Comparison of ENCODE assay signal across 8 mouse cellular contexts in genomic region chr16:38087645-38088125, GRCm38 (mm10). TPM values are rescaled to one million over a fixed set of nuclear protein-coding genes. Genes with fewer than 3 reads are reported as not detected.
A peak's percentile ranks its signal among the peaks of the same experiment; 100 is the strongest.
DNase-seq lines count a peak whose midpoint lies in the region; ATAC-seq and TF ChIP-seq lines count a peak whose summit lies in the region.

No protein-coding gene starts in this region.

- peak overlapping the region; percentile 68 for H3K4me2 ChIP-seq in limb, embryonic 11.5 days (ENCODE audit: low read depth, severe bottlenecking)
- peak overlapping the region; percentile 72 for H3K4me2 ChIP-seq in stomach, embryonic 14.5 days (replicated peaks; ENCODE audit: low read depth, low read length)

- peaks cover 15% of the 10 kb centered on the region for H3K4me1 ChIP-seq in embryonic facial prominence, embryonic 10.5 days
- H3K4me1 ChIP-seq in limb, embryonic 11.5 days (ENCODE audit: control insufficient read depth, insufficient read depth, low read length): peaks cover 6% of the 10 kb centered on the region; the same call in 1 of the 2 replicates
- 0 out of 2 replicates have a peak, but pooled peaks cover 4% of the 10 kb centered on the region for H3K4me1 ChIP-seq in stomach, embryonic 14.5 days (ENCODE audit: control insufficient read depth, insufficient read depth, low read length)

- DNase-seq in gastrocnemius, adult 2 months: no peak
- no peak for DNase-seq in gastrocnemius, postnatal 4 days (ENCODE audit: low spot score in 2 of 2)
- DNase-seq in 3T3-L1 (ENCODE audit: low read depth, low spot score): peak; percentile 81
- no peak for DNase-seq in embryonic facial prominence, embryonic 10.5 days (ENCODE audit: low spot score)
- DNase-seq in limb, embryonic 11.5 days (ENCODE audit: low spot score): no peak
- no peak for DNase-seq in spleen, postnatal 4 days (ENCODE audit: low spot score in 2 of 2)

- no peaks in the 10 kb centered on the region for H3K27me3 ChIP-seq in embryonic facial prominence, embryonic 10.5 days (replicated peaks; ENCODE audit: low read depth, poor library complexity, severe bottlenecking)
- H3K27me3 ChIP-seq in limb, embryonic 11.5 days (ENCODE audit: control insufficient read depth, insufficient read depth, low read length): no peaks in the 10 kb centered on the region
- H3K27me3 ChIP-seq in stomach, embryonic 14.5 days (ENCODE audit: control insufficient read depth, insufficient read depth, low read length): no peaks in the 10 kb centered on the region

- no peak for ATAC-seq in limb, embryonic 11.5 days (ENCODE audit: insufficient number of reproducible peaks, low FRiP score, low TSS enrichment, low read depth)
- no peak for ATAC-seq in stomach, embryonic 14.5 days (ENCODE audit: insufficient number of reproducible peaks, insufficient read depth, low FRiP score, low read depth)
- ATAC-seq in monocyte, adult 5-6 weeks (replicated peaks; ENCODE audit: insufficient number of reproducible peaks, low FRiP score, low TSS enrichment, poor library complexity, severe bottlenecking): no peak

- intact Hi-C loops in gastrocnemius, adult 2 months (cut with DNase I): loop anchor here (2.0 to 5.0 kb wide), 2 partner anchors 49 to 220 kb away; partner anchors contain the start of gene Lrrc58

- no peak for TF ChIP-seq CTCF in gastrocnemius, adult 2 months (IDR thresholded peaks at IDR 0.05)

- H3K9ac ChIP-seq in limb, embryonic 11.5 days (ENCODE audit: low read length): peak overlapping the region; percentile 97
- H3K9ac ChIP-seq in stomach, embryonic 14.5 days (replicated peaks; ENCODE audit: low read depth, low read length): peak overlapping the region; percentile 77

- peak overlapping the region; percentile 87 for H3K4me3 ChIP-seq in gastrocnemius, adult 2 months
- H3K4me3 ChIP-seq in embryonic facial prominence, embryonic 10.5 days: peak overlapping the region; percentile 96
- peak overlapping the region; percentile 80 for H3K4me3 ChIP-seq in limb, embryonic 11.5 days (ENCODE audit: low read depth, low read length)
- peak overlapping the region; percentile 52 for H3K4me3 ChIP-seq in stomach, embryonic 14.5 days (ENCODE audit: low read depth, low read length)

- no peaks in the 10 kb centered on the region for H3K9me3 ChIP-seq in embryonic facial prominence, embryonic 10.5 days
- H3K9me3 ChIP-seq in limb, embryonic 11.5 days (ENCODE audit: control insufficient read depth, low read length): no peaks in the 10 kb centered on the region
- H3K9me3 ChIP-seq in stomach, embryonic 14.5 days (ENCODE audit: control insufficient read depth, low read depth, low read length): no peaks in the 10 kb centered on the region

- H3K27ac ChIP-seq in gastrocnemius, adult 2 months: peak overlapping the region; percentile 99
- H3K27ac ChIP-seq in embryonic facial prominence, embryonic 10.5 days (replicated peaks): peak overlapping the region; percentile 99
- H3K27ac ChIP-seq in limb, embryonic 11.5 days (replicated peaks; ENCODE audit: low read depth, low read length): peak overlapping the region; percentile 100
- H3K27ac ChIP-seq in stomach, embryonic 14.5 days (ENCODE audit: low read length): peak overlapping the region; percentile 100

- 8% methylated on average over 11 of the region's 11 CpGs for WGBS in embryonic facial prominence, embryonic 10.5 days
- 6% methylated on average over 11 of the region's 11 CpGs for WGBS in limb, embryonic 11.5 days
- 3% methylated on average over 11 of the region's 11 CpGs for WGBS in stomach, embryonic 14.5 days

- no peaks in the 10 kb centered on the region for H3K36me3 ChIP-seq in embryonic facial prominence, embryonic 10.5 days (replicated peaks)
- no peaks in the 10 kb centered on the region for H3K36me3 ChIP-seq in limb, embryonic 11.5 days (ENCODE audit: control insufficient read depth, insufficient read depth, low read length)
- H3K36me3 ChIP-seq in stomach, embryonic 14.5 days (ENCODE audit: control insufficient read depth, insufficient read depth, low read length): no peaks in the 10 kb centered on the region

RNA-seq across cellular contexts. Expression of gene Gsk3b, which starts 1.1 kb away (rescaled TPM):
- 10 to 100 TPM; 60.7 to 67.3 TPM for total RNA-seq in gastrocnemius, adult 2 months (2021)
- 10 to 100 TPM; 65.9 to 72.9 TPM for total RNA-seq in gastrocnemius, postnatal 4 days (2021)
- 69.3 and 69.5 TPM in 2 replicates for polyA plus RNA-seq in embryonic facial prominence, embryonic 10.5 days (2016; fragmentation: Nextera tagmentation; extraction: Ambion mirVana)
- polyA plus RNA-seq in limb, embryonic 11.5 days (2014; fragmentation: Nextera tagmentation; extraction: Ambion mirVana): 67.5 and 70.4 TPM in 2 replicates
- polyA plus RNA-seq in stomach, embryonic 14.5 days (2014; fragmentation: Nextera tagmentation; extraction: Ambion mirVana): 80.0 and 81.2 TPM in 2 replicates
- 47.0 to 73.4 TPM (median 62.4 TPM) in 3 replicates for total RNA-seq in monocyte, adult 5-6 weeks (2017)
